Mouse (Mus musculus): ENCODE measurements around the gene Aaed1. TPM values are rescaled to one million over a fixed set of nuclear protein-coding genes. Genes with fewer than 3 reads are reported as not detected.
"Not testable (repeated sequence)": the region's sequence is repeated elsewhere in the genome, so short reads cannot be mapped to it uniquely, and the experiment has no call there.

Aaed1 gene
- polyA plus RNA-seq, 1 experiment, result 52.8 TPM

DNA sequence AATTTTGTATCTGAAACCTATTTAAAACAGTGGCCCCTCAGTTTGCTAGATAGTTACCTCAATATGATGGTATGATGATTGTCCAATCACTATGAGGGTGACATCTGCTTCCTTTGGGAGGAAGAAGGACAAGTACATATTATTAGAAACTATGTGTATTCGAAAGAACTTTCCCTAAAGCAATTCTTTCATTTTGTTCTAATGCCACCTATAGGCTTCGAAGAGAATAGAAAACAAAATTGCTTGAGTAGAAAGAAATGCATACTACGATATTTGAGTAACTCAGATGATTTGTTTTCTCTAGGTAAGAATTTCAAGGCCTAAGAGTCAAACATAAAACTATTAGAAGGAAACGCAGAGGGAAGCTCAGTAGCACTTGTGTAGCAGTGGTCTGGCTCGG, 3.5 kb downstream of the Aaed1 start:
- DNase-seq (ENCODE audit: low spot score), result no peak

DNA sequence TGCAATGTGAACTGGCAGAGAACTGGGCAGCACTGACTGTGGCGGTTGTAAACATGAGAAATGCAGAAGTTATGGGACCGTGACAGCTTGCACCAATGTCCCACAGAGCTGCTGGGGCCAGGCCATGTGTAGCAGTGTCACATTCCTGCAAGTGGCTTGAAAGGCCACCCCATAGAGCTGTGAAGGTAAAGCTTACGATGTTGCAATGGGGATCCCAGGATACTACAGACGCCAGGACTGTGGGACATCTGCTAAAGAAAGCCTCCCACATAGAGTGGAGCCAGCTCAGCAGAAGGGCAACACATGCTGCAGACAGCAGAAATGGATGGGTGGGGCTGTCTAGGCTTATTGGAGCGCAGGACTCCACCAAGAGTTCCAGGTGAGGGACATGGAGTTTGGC, 5.0 kb downstream of the Aaed1 start:
- DNase-seq (ENCODE audit: low spot score), result no peak

DNA sequence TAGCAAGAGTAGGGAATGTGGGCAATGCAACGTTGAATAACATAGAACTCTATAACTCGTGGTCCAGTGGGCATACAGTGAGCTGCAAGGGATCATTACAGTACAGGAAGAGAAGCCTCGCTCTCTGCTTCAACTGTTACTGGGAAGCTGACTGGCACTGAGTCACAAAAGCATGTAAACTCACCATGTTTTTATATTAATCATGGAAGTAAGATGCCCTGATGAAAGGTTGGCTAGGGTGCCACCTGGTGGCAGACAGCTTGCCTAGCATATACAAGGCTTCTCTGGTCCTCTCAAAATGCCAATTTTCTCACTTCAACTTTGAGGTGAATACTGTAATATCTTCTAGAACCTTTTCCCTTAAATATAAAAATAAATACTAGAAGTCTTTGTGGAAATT, 6.4 kb downstream of the Aaed1 start:
- no peak for DNase-seq (ENCODE audit: low spot score)

DNA sequence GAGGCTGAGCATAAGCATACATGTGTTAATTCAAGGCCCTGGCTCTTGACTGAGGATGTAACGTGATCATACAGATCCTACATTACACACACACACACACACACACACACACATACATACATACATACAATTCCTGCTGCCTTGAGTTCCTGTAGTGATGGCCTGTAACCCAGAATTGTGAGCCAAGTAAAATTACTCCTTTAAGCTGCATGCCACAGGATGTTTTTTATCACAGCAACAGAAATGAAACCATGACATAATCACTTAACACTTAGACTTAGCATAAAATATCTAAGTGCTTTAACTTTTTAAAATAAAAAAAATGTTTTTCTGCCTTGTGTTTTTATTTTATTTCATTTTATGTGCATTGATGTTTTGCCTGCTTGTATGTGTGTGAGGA, 13.4 kb downstream of the Aaed1 start:
- DNase-seq (ENCODE audit: low spot score), result no peak

DNA sequence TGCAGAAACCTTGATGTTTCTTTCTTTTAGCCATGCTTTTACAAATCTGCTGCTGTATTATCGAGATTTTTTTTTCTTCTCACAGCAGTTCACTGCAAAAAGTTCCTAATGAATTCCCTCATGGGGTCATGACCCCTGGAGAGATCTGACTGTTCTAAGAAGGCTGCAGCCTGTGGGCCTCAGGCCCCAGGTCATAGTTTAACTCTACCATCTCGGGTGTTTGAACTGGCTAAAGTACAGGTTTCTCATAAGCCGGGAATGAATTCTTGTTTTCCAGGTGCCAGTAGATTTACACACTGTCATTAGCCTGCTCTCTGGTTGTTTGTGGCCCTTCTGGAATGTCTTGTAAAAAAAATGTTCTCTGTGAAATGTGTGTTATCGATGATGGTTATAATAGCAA, 25.7 kb downstream of the Aaed1 start:
- DNase-seq (ENCODE audit: low spot score), result no peak

DNA sequence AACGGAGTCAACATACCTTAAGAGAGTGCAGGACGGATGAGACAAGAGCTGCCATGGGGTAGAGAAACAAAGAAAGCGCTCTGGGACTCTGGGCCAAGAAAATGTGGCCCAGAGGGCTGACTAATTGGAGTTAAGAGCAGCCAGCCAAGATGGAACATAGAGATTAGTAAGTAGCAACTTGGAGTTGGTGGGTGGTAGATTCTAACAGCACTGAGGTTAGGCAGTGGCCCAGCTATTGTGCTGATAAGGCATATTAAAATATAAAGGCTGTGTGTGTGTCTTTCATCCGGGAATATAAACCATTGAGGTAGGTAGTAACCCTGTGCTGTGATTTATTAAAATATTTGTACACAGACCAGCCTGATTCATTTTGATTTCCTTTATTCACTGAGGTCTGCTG, 26.2 kb downstream of the Aaed1 start:
- DNase-seq (ENCODE audit: low spot score), result no peak

DNA sequence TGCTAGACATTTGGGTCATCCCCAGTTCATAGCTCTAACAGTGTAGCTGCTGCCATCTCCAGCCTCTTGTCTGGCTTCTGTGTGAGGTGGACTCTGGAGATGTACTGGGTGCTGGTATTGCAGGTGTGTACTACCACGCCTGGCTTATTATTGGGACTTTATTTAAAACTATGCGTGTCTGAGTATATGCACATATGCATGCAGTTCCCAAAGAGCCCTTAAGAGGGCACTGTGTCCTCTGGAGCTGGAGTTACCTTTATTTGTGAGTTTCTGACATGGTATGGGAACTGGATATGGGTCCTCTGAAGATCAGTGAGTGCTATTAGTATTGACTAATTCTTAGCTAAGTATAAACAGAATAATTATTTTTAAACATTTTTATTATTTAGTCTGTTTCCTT, 27.8 kb downstream of the Aaed1 start:
- no peak for DNase-seq (ENCODE audit: low spot score)

DNA sequence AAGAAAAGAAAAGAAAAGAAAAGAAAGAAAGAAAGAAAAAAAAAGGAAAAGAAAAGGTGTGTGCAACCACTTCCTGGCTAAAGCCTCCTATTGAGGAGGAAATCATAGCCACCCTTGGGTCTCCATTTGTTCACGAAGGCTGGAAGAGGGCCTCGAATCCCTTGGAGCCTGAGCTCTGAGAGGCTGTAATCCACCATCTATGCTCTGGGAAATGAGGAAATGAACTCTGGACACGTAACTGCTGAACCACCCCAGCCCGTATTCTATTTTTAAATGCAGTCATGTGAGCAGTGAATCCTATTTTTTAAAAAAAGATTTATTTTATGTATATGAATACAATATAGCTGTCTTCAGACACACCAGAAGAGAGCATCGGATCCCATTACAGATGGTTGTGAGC, 31.6 kb downstream of the Aaed1 start:
- DNase-seq (ENCODE audit: low spot score), result no peak

DNA sequence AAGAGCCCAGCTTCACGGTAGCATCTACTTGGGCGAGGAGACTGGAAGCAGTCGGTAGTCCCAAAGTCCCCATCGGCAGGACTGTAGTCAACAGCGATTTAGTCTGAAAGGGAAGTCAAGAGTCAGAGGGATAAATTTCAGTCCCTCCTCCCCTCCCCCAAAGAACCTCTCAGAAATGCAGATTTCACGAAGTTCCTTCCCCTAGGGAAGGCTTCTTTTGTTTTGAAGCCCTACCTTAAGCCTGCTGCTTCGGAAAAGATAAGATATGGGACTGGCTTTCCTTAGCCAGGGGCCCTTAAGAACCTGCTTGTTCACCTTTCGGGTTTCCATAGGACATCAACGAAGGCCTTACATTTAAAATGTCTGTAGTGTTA, 36.8 kb downstream of the Aaed1 start:
- no peak for DNase-seq (ENCODE audit: low spot score)

DNA sequence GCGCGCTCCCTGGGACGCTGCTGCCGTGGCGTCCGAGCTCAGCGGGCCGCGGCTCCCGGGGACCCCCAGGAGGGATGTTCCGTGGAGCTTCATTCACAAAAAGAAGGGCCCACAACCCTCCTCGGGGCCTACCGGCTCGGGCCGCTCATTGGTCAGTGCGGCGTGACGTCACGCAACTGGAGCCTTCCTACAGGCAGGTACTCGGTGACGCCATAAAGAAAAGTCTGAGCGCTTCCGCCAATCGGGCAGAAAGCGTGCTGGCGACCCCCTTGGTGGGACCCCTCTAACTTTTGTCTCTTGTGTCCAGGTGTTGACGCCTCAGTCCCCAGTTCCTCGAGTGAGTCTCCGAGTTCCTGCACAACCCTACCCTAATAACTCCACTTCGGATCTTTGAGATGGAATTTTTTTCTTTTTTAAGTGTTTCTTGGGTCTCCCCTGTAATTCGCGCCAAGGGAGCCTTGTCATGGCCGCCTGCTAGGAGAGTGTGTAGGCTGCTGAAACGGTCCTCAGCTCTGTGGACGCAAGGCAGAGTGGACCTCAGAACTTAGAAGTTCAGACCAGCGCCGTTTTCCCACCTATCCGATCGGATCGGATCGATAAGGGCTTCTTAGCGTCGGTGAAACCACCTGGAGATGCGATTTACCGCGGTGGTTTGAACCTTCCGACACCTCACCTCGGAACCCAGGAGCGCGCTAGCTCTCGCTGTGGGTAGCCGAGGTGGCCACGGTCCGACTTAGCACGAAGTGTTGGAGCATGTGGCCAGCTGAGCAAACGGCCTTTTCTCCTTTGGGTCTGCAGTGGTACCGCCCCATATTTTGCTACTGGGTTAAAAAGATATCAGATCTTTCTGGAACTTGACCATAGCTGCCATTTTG, 37.4 kb downstream of the Aaed1 start, which contains the start of gene Cdc14b:
TSS of gene Cdc14b (minus strand) at position 412 of the 875 bp plus-strand sequence.
- DNase-seq (ENCODE audit: low spot score), result peak; percentile 56

DNA sequence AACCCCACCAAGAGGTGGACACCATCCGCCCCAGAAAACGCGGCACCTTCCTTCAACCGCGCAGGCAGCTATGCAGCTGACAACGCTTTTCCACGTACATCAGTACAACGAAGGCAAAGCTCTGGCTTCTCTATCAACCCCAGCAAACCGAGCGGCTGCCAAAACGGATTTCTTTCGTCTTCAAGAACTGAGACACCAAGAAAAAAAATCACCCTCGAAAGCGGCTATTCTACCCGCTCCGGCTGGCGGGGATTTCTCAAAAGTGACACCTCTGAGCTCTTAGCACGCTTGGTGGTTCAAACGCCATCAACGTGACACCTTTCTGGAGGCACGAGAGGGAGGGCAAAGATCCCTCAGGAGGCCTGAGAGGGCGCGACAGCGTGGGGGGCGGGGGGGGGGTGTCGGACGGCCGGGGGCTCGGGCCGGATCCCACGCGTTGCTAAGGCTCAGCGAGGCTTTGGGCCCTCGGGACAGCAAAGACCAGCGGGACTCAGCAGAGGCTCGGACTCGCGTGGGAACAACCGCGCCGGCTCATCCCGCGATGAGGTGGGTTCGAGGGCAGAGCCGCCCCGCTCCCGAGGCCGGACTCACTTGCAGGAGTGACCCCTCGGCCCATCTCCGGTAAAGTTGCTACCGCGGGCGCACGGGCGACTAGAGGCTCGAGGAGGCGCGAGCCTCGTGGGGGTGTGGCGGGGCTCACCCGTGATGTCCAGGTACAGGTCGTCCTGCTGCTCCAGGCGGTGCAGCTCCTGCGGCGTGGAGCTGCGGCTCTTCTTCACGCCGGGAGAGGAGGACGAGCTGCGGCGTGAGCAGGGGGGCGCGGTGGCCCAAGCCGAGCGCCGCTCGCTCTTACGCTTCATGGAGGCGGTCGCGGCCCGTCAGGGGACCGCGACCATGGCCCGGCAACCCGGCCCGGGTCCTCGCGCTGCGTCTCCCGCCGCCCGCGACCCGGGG, 38.3 kb downstream of the Aaed1 start:
- DNase-seq (ENCODE audit: low spot score), result peak; percentile 34

DNA sequence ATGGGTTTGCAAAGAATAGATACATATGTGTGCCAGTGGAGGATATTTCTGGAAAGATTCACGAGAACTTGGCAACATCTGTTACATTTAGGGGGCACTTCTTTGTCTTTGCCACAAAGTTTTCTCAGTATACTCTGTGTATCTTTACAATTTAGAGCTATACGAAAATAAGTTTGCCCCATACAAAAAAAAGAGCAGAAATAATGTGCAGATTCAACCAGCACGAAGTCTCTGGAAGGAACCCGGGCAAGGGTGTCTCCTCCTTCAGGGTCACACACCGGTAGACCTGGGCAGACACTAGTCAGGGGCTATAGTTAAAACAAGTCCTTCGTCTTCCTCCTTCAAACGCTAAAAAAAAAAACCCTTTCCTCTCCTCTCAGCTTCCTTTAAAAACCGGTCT, 39.2 kb downstream of the Aaed1 start:
- no peak for DNase-seq (ENCODE audit: low spot score)

DNA sequence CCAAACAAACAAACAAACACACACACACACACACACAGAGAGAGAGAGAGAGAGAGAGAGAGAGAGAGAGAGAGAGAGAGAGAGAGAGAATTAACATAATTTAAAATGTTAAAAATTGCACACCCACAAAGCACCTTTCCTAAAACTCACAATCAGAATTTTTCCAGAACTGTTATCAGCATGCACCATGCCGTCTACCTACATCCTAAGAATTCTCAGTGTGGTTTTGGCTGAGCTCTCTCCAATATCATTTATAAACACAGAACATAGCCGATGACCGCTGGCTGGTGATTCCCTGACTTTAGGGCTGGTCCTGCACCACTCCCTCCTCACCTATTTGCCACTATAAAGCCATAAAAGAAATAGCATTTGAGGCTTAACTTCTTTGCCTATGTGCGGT, 44.1 kb downstream of the Aaed1 start:
- DNase-seq (ENCODE audit: low spot score), result no peak

DNA sequence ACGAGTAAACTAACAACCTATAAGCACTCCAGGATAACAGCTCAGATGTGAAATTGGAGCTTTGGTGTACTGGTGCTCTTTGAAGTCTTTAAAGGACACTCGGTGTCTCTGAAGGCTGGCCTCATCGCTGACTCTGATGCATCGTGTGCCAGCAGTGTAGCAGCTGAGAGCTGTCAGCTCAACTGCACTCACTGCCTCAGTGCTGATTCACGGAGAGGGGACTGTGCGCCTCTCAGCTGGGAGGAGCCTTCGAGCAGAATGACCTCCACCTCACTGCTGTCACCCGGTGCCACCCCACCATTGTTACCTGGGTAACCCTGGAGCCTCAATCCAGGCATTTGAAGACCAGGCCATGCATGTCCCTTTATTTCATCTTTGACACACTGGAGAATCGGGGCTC, 45.4 kb downstream of the Aaed1 start:
- DNase-seq (ENCODE audit: low spot score), result no peak

DNA sequence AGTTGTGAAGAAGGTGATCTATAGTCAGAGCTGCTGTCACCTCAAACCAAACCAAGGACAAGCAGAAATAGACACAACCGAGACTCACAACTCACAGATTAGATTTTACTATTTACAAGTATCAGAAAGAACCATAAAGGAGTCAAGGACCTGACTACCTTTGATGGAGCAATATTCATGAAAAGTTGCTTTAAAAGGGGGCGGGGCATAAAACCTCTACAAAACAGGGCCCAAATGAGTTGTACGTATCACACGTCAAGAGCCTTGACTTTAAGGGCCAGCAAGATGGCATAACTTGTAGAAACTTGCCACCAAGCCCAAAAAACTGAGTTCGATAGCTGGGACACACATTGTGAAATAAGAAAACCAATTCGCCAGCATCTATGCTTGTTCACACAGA, 47.9 kb downstream of the Aaed1 start:
- DNase-seq (ENCODE audit: low spot score), result no peak

DNA sequence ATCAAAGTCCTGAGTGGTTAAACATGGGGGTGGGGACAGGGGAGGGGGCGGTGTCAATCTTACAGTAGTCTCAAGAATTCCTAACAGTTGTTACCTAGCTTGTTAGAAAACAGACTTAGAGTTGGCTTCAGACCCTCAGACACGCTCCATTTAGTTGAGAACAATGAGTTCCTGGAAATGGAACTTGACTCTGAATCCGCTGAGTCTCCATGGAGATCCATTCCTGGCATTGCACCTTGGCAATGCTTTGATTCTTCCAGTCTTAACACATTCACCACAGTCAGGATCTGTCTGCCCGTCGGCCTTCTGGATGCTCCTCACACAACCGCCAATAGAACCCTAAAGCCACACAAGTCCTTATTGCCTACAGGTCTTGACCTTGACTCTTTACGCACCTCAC, 52.6 kb downstream of the Aaed1 start:
- no peak for DNase-seq (ENCODE audit: low spot score)

DNA sequence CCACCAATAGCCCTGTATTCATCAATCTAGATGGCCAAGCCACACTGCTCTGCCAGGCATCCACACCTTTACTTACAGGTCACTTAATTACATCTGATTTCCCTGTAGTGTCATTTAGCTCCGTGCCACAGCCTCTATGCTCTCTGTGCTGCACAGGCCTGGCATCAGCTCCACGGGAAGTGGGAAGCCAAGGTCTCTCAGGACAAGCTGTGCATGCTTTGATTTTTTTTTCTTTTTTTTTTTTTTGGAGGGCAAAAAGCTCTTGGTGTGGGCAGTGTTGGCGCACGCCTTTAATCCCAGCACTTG, 54.0 kb downstream of the Aaed1 start:
- DNase-seq (ENCODE audit: low spot score), result no peak

DNA sequence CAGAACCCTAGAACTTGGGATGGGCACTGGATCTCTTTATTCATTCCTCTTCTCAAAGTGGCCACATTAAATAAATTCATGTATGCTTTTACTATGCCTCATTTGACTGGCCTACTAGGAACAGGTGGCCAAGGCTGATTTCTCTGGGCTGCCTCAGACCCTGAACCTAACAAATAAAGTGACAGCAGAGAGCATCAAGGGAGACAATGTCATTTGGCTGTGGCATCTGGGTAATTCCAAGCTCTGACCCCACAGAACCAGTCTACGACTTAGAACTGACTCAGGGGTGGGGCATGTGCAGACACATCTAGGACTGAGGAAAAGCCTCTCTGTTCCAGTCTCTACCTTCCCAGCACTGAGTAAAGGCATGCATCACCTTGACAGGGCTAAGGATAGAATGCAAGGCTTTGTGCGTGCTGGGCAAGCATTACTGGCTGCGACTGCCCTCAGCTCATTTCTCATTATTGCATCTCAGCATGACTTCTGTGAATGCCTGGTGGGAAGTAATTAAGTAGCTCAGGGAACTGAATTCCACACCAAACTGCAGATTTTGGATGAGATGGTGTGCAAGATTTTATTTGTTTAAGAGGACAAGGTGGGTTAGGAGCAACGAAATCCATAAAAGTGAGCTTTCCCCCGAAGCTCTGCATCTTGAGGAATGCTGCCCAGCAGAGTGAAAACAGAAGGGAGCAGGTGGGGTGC, 54.5 kb downstream of the Aaed1 start:
- DNase-seq (ENCODE audit: low spot score), result no peak

DNA sequence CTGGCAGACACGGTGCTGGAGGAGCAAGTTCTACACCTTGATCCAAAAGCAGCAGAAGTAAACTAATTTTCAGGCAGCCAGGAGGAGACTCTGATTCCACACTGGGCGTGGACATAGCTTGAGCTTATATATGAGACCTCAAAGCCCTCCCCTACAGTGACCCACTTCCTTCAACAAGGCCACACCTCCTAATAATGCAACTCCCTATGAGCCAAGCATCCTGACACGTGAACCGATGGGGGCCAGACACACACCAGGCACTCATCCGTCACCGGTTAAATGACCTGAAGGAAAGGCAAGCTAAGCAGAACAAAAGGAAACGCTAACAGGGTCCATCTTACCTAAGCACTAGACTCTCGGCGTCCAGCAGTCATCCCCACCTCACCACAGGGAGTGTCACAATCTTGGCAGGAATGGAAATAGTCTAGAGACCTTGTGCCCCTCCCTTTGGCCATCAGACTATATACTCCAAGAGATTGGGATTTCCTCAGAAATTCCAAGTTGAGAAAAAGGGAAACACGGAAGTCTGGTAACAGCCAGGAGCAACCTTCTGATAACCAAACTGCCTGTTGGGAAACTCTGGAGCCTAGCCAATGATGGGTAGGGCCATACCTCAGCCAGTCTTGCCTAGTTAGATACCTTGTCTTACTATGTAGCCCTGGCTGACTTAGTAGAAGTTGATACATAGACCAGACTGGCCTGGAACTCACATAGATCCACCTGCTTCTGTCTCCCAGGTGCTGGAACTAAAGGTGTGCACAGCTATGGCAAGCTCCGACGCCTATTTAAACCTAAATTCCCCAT, 55.3 kb downstream of the Aaed1 start:
- no peak for DNase-seq (ENCODE audit: low spot score)

DNA sequence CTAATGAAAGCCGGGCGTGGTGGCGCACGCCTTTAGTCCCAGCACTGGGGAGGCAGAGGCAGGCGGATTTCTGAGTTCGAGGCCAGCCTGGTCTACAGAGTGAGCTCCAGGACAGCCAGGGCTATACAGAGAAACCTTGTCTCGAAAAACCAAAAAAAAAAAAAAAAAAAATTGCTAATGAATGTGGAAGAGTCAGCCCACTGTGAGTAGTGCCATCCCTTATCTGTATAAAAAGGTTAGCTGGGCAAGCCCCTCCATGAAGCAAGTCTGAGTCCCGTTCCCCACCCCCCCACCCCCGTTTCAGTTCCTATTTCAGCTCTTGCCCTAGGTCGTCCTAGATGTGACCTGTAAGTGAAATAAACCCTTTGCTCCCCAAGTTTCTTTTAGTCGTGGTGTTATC, 58.3 kb downstream of the Aaed1 start:
- DNase-seq (ENCODE audit: low spot score), result not testable (repeated sequence)

DNA sequence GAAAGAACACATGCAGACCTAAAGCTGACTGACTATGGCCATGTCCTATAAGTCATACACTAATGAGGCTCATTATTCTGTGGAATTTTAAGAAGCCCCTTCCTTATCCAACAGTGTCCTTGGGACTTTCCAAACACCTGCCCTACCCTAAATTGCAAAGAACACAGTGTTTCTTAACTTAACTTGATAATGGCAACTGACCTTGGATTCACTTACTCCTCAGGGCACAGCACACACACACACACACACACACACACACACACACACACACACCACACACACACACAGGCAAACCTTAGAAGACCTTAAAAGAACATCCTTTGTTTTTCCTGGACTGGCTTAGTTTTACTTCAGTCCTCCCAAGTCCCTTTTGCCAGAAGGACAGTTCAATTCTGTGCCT, 58.8 kb downstream of the Aaed1 start:
- DNase-seq (ENCODE audit: low spot score), result no peak

DNA sequence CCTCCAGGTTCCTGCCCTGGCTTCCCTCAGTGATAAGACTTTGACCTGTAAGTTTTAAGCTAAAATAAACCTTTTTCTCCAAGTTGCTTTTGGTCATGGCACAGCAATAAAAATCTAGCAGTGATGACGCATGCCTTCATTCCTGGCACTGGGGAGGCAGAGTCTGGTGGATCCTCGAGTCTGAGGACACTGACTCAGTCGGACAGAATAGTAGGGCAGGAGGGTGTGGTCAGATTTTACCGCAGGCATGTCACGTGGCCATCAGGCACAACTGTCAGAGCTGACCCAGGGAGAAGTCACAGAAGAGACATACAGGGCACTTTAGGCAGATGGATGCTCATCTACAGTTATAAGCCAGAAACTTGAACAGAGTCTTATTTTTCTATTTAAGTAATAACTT, 60.4 kb downstream of the Aaed1 start:
- no peak for DNase-seq (ENCODE audit: low spot score)
